Mouse (Mus musculus) common myeloid progenitor, adult 5-6 weeks (primary cell): ENCODE measurements around the gene Ccdc28b. TPM values are rescaled to one million over a fixed set of nuclear protein-coding genes. Genes with fewer than 3 reads are reported as not detected.

Source experiments
- total RNA-seq: library from RNA; stranded (forward); fragments of 200-1000, 187-1606 nt; gene quantifications from 2 replicates; pipeline ENCODE4 v1.2.3, GENCODE M21; 2017

Ccdc28b gene
- total RNA-seq, 1 experiment from 2014 or later, result 59.3 TPM

Other genes starting within 250 kb of the Ccdc28b start
- gene Zbtb8a, start 245.8 kb downstream of the Ccdc28b start, total RNA-seq, result 9.6 and 10.6 TPM in 2 replicates
- gene Zbtb8b, start 183.1 kb downstream of the Ccdc28b start, total RNA-seq, result not detected in 2 replicates
- gene Bsdc1, start 162.4 kb downstream of the Ccdc28b start, total RNA-seq, result 23.9 and 26.4 TPM in 2 replicates
- not detected in 2 replicates for gene Tssk3, start 132.9 kb downstream of the Ccdc28b start, total RNA-seq
- gene Fam229a, start 132.8 kb downstream of the Ccdc28b start, total RNA-seq, result not detected in 2 replicates
- 80.7 and 93.1 TPM in 2 replicates for gene Marcksl1, start 110.4 kb downstream of the Ccdc28b start, total RNA-seq
- gene Hdac1, start 81.2 kb downstream of the Ccdc28b start, total RNA-seq, result 75.8 and 103 TPM in 2 replicates
- 8.1 and 17.5 TPM in 2 replicates for gene Lck, start 50.3 kb downstream of the Ccdc28b start, total RNA-seq
- not detected in 2 replicates for gene Fam167b, start 45.4 kb downstream of the Ccdc28b start, total RNA-seq
- gene Eif3i, start 23.3 kb downstream of the Ccdc28b start, total RNA-seq, result 256 and 262 TPM in 2 replicates
- gene Tmem234, start 23.3 kb downstream of the Ccdc28b start, total RNA-seq, result 82.7 and 92.3 TPM in 2 replicates
- gene Dcdc2b, start 9.7 kb downstream of the Ccdc28b start, total RNA-seq, result not detected in 2 replicates
- gene Iqcc, start 4.8 kb downstream of the Ccdc28b start, total RNA-seq, result 11.1 and 17.1 TPM in 2 replicates
- 112 and 134 TPM in 2 replicates for gene Txlna, start 17.1 kb upstream of the Ccdc28b start, total RNA-seq
- 21.9 and 26.2 TPM in 2 replicates for gene Kpna6, start 48.8 kb upstream of the Ccdc28b start, total RNA-seq
- 7.9 and 9.6 TPM in 2 replicates for gene Tmem39b, start 72.9 kb upstream of the Ccdc28b start, total RNA-seq
- gene Khdrbs1, start 118.4 kb upstream of the Ccdc28b start, total RNA-seq, result 102 and 120 TPM in 2 replicates
- gene Ptp4a2, start 187.3 kb upstream of the Ccdc28b start, total RNA-seq, result 364 and 441 TPM in 2 replicates